In the genomic region with DNA sequence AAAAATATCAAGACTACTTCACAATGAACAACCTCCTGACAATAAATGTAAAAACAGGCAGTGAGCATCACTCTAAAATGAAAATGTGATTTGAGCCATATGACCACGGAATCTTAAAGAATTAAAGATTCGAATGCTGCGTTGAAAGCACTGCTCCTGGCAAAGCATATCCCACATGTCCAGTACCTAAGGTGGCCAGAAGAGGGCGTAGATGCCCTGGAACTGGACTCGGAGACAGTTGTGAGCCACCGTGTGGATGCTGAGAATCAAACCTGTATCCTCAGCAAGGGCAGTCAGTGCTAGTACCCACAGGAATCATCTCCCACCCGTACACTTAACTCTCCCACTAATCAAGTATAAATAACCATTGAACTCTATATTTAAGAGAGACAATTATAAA, we compare ENCODE assay signal across 21 mouse cellular contexts.
DNase-seq lines count a peak whose midpoint lies in the region; ATAC-seq and TF ChIP-seq lines count a peak whose summit lies in the region.
"Had no signal": no experiment of that assay in that cellular context is flagged by ENCODE, and none has a peak within 500 bp of the region (broad histone marks: within the 10 kb centered on the region; RNA-seq: fewer than 3 reads in every experiment).

No protein-coding gene starts in this region.

- intact Hi-C loops in left cerebral cortex, postnatal 14 days (cut with DNase I) = no loop called here

- no peak overlapping the region for H3K9ac ChIP-seq in hindbrain, postnatal 0 days (replicated peaks; ENCODE audit: low read length)
- no peak overlapping the region for H3K9ac ChIP-seq in hindbrain, embryonic 12.5 days
- H3K9ac ChIP-seq in ES-E14 (ENCODE audit: insufficient read depth, low read depth, low read length, poor library complexity, severe bottlenecking) = no peak overlapping the region
- H3K9ac ChIP-seq: embryonic facial prominence, embryonic 13.5 days; hindbrain, embryonic 13.5 days; liver, embryonic 13.5 days had no signal

- no peak for TF ChIP-seq POLR2A in lung, adult 2 months (IDR thresholded peaks at IDR 0.05; ENCODE audit: borderline replicate concordance, extremely low read depth, low read depth, low read length)

- ATAC-seq in hindbrain, postnatal 0 days = no peak
- no peak for ATAC-seq in hindbrain, embryonic 12.5 days (ENCODE audit: low FRiP score)

- WGBS in hindbrain, postnatal 0 days = 83% methylated on average over 7 of the region's 7 CpGs
- 75% methylated on average over 7 of the region's 7 CpGs for WGBS in hindbrain, embryonic 12.5 days
- 87% methylated on average over 7 of the region's 7 CpGs for WGBS in lung, adult 2 months

- H3K27ac ChIP-seq in hindbrain, postnatal 0 days = no peak overlapping the region
- no peak overlapping the region for H3K27ac ChIP-seq in hindbrain, embryonic 12.5 days
- H3K27ac ChIP-seq in ES-E14 (ENCODE audit: insufficient read depth, low read depth, low read length, poor library complexity, severe bottlenecking) = no peak overlapping the region
- H3K27ac ChIP-seq: embryonic facial prominence, embryonic 13.5 days; gastrocnemius, adult 2 months; hindbrain, embryonic 13.5 days; liver, embryonic 13.5 days; macrophage had no signal

- peak; percentile 52; the same call in 1 of the 2 replicates for TF ChIP-seq CTCF in hindbrain, postnatal 0 days (IDR thresholded peaks at IDR 0.05; ENCODE audit: low read depth)
- TF ChIP-seq CTCF in lung, adult 2 months (IDR thresholded peaks at IDR 0.05; ENCODE audit: insufficient read depth, low read length) = peak; percentile 22; the same call in 1 of the 2 replicates

- DNase-seq in hindbrain, postnatal 0 days (ENCODE audit: low spot score) = no peak
- no peak for DNase-seq in lung, adult 2 months
- DNase-seq in lung, postnatal 25 days (ENCODE audit: low spot score) = no peak
- peak; percentile 22 for DNase-seq in ES-E14 (ENCODE audit: low read depth, low spot score)
- peak; percentile 1 for DNase-seq in induced T-regulatory cell, adult 2 months (ENCODE audit: low read depth)
- no peak for DNase-seq in left cerebral cortex, postnatal 14 days (ENCODE audit: low spot score in 2 of 2)
- DNase-seq: B cell, adult 2 months; cerebellum, adult 9-11 months; gastrocnemius, adult 2 months; heart, postnatal 10 days; kidney, adult 11 months; kidney, postnatal 25 days; liver, embryonic 13.5 days; right cerebral cortex, postnatal 25 days; thymus, adult 2 months had no signal

- H3K4me3 ChIP-seq in hindbrain, postnatal 0 days (ENCODE audit: low read length) = no peak overlapping the region
- no peak overlapping the region for H3K4me3 ChIP-seq in hindbrain, embryonic 12.5 days
- no peak overlapping the region for H3K4me3 ChIP-seq in lung, adult 2 months (replicated peaks; ENCODE audit: extremely low read depth, low read depth, low read length)
- H3K4me3 ChIP-seq in ES-E14 (ENCODE audit: insufficient read depth in 1 of 2, low read depth in 1 of 2, low read length in 2 of 2, poor library complexity in 1 of 2, severe bottlenecking in 1 of 2) = no peak overlapping the region
- H3K4me3 ChIP-seq: embryonic facial prominence, embryonic 13.5 days; gastrocnemius, adult 2 months; hindbrain, embryonic 13.5 days; liver, embryonic 13.5 days had no signal

- in situ Hi-C loops in ES-E14 (cut with MboI; ENCODE audit: low sequenced_read_pairs in 2 of 2, unreplicated experiment in 2 of 2) = no loop called here

- H3K36me3 ChIP-seq in hindbrain, postnatal 0 days (ENCODE audit: insufficient read depth, low read length) = no peaks in the 10 kb centered on the region
- no peaks in the 10 kb centered on the region for H3K36me3 ChIP-seq in hindbrain, embryonic 12.5 days
- no peaks in the 10 kb centered on the region for H3K36me3 ChIP-seq in ES-E14 (ENCODE audit: control insufficient read depth, insufficient read depth, low read length, poor library complexity, severe bottlenecking)
- H3K36me3 ChIP-seq: embryonic facial prominence, embryonic 13.5 days; G1E; hindbrain, embryonic 13.5 days; liver, embryonic 13.5 days had no signal

- H3K9me3 ChIP-seq in hindbrain, postnatal 0 days (ENCODE audit: low read length) = no peaks in the 10 kb centered on the region
- H3K9me3 ChIP-seq in hindbrain, embryonic 12.5 days (replicated peaks) = no peaks in the 10 kb centered on the region
- no peaks in the 10 kb centered on the region for H3K9me3 ChIP-seq in ES-E14 (ENCODE audit: control insufficient read depth, insufficient read depth, low read depth, low read length)
- H3K9me3 ChIP-seq: embryonic facial prominence, embryonic 13.5 days; hindbrain, embryonic 13.5 days; liver, embryonic 13.5 days had no signal

- H3K27me3 ChIP-seq in hindbrain, postnatal 0 days (ENCODE audit: insufficient read depth, low read length) = no peaks in the 10 kb centered on the region
- H3K27me3 ChIP-seq in hindbrain, embryonic 12.5 days = no peaks in the 10 kb centered on the region
- H3K27me3 ChIP-seq: hindbrain, embryonic 13.5 days had no signal

- 0 out of 2 replicates have a peak, but pooled peaks cover 7% of the 10 kb centered on the region for H3K4me1 ChIP-seq in hindbrain, postnatal 0 days (ENCODE audit: insufficient read depth, low read length)
- H3K4me1 ChIP-seq in hindbrain, embryonic 12.5 days = peaks cover 7% of the 10 kb centered on the region
- H3K4me1 ChIP-seq in lung, adult 2 months (ENCODE audit: control insufficient read depth, insufficient read depth, low read length) = no peaks in the 10 kb centered on the region; the same call in 1 of the 2 replicates
- H3K4me1 ChIP-seq in ES-E14 (ENCODE audit: control insufficient read depth in 2 of 2, insufficient read depth in 2 of 2, low read length in 2 of 2, poor library complexity in 1 of 2) = no peaks in the 10 kb centered on the region
- H3K4me1 ChIP-seq: liver, embryonic 13.5 days had no signal

- H3K4me2 ChIP-seq in hindbrain, postnatal 0 days (ENCODE audit: low read depth, low read length) = no peak overlapping the region
- no peak overlapping the region for H3K4me2 ChIP-seq in hindbrain, embryonic 12.5 days (replicated peaks)
- H3K4me2 ChIP-seq: embryonic facial prominence, embryonic 13.5 days; hindbrain, embryonic 13.5 days; liver, embryonic 13.5 days; midbrain, embryonic 11.5 days had no signal

TF ChIP-seq in ES-E14, 5 proteins besides CTCF, POLR2A, EP300 and RAD21:
- TF ChIP-seq ZNF384 (IDR thresholded peaks at IDR 0.05; ENCODE audit: low read depth, low read length) (no peak), ZC3H11A (IDR thresholded peaks at IDR 0.05; ENCODE audit: borderline replicate concordance, low read depth, low read length) (peak; percentile 42; the same call in 1 of the 2 replicates)

Comparison
In these comparisons a context has a peak if more than half of its experiments do, and no peak if none do; other contexts are left out.
1. DNase-seq: peak in ES-E14 (single experiment) and induced T-regulatory cell, adult 2 months (single experiment); none in hindbrain, postnatal 0 days (single experiment), lung, adult 2 months (single experiment), lung, postnatal 25 days (single experiment) and left cerebral cortex, postnatal 14 days (0 of 2).